Mouse (Mus musculus) hindbrain, embryonic 12.5 days (tissue): Measurements from ENCODE around the gene Scn1b. TPM values are rescaled to one million over a fixed set of nuclear protein-coding genes. Genes with fewer than 3 reads are reported as not detected.

Experiments used
- ATAC-seq: fragments of 200-750 bp; cut with Nextera tagmentation; 2 replicates; pipeline ENCODE4 v1.8.0; 2017; ENCODE audit warnings: moderate TSS enrichment; ENCODE audit not compliant: low FRiP score
- H3K27ac ChIP-seq: fragments of 300-500 bp; sonication (generic); 2 replicates; pipeline ENCODE4 v1.5.1; 2016; ENCODE audit warnings: mild to moderate bottlenecking
- H3K27me3 ChIP-seq: fragments of 300-500 bp; sonication (generic); 2 replicates; pipeline ENCODE4 v1.6.1; 2016; ENCODE audit warnings: mild to moderate bottlenecking
- H3K36me3 ChIP-seq: fragments of 300-500 bp; sonication (generic); 2 replicates; pipeline ENCODE4 v1.6.1; 2016; ENCODE audit warnings: mild to moderate bottlenecking
- H3K4me1 ChIP-seq: fragments of 300-500 bp; sonication (generic); 2 replicates; pipeline ENCODE4 v1.6.1; 2016
- H3K4me2 ChIP-seq: fragments of 300-500 bp; sonication (generic); replicated peaks from 2 replicates; pipeline ENCODE4 v1.6.1; 2016; ENCODE audit warnings: mild to moderate bottlenecking
- H3K4me3 ChIP-seq: fragments of 300-500 bp; sonication (generic); 2 replicates; pipeline ENCODE4 v1.5.1; 2016; ENCODE audit warnings: mild to moderate bottlenecking
- H3K9ac ChIP-seq: fragments of 300-500 bp; sonication (generic); 2 replicates; pipeline ENCODE4 v1.6.1; 2016; ENCODE audit warnings: mild to moderate bottlenecking, moderate library complexity
- H3K9me3 ChIP-seq: fragments of 300-500 bp; sonication (generic); replicated peaks from 2 replicates; pipeline ENCODE4 v1.6.1; 2016; ENCODE audit warnings: mild to moderate bottlenecking
- WGBS: fragments of 180-500 bp; shearing (Covaris S2); methylation state at CpG from one replicate; pipeline ENCODE4 v1.1.7; 2016; 5-methylcytosine and 5-hydroxymethylcytosine counted together
- polyA plus RNA-seq: library from polyadenylated mRNA; unstranded; fragments of >200 nt; fragmentation: Nextera tagmentation; extraction: Ambion mirVana; gene quantifications from 2 replicates; pipeline ENCODE4 v1.2.1, GENCODE M21; 2016

The Scn1b gene
- polyA plus RNA-seq, 1 experiment from 2014 or later, result 2.7 TPM

DNA sequence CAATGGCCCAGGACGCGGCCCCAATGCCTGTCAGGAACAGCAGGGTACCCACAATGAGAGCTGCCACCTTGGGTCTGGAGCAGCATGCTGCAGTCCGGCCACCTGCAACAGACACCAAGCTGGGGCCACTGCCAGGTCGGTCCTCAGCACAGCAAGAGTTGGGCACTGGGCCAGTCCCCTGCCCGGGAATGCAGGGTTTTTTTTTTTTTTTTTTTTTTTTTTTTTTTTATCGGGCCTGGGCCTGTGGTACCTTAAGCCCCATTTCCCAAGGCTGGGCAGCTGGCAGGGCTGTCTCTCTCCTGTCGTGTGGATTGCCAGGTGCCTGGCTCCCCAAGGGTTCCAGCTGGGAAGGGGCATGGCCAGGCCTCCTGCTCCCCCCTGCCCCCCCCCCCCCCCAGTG is 17.7 kb downstream of the Scn1b start:
- Histone ChIP-seq H3K36me3 (no peaks in the 10 kb centered on the region), H3K9me3 (no peaks in the 10 kb centered on the region), H3K4me3 (no peak overlapping the region), H3K27me3 (no peaks in the 10 kb centered on the region), H3K9ac (no peak overlapping the region), H3K27ac (no peak overlapping the region), H3K4me1 (peaks cover 2% of the 10 kb centered on the region; the same call in 1 of the 2 replicates), H3K4me2 (no peak overlapping the region)
- WGBS, result 44% methylated on average over 6 of the region's 7 CpGs
- no peak for ATAC-seq

DNA sequence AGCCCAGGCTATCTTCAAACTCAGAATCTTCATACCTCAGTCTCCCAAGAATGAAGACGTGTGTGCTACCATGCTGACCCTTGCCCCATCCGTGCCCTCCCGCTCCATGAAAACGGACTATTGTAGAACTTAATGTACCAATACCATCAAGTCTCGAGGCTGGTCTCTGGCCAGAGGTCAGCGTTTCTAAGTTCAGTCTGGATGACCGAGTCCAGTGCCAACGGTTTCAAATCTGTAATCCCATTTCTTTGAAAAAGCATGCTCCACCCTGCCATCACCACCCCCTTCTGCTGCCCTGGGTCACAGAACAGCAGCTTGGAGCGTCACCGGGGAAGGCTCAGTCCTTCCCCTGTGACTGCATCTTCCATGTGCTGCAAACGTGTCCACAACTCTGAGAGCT is 19.0 kb downstream of the Scn1b start:
- H3K27ac ChIP-seq, result no peak overlapping the region
- WGBS, result 88% methylated on average over 11 of the region's 11 CpGs
- H3K4me1 ChIP-seq, result peaks cover 2% of the 10 kb centered on the region; the same call in 1 of the 2 replicates
- H3K4me3 ChIP-seq, result no peak overlapping the region
- no peaks in the 10 kb centered on the region; the same call in 1 of the 2 replicates for H3K27me3 ChIP-seq
- no peaks in the 10 kb centered on the region for H3K36me3 ChIP-seq
- no peak overlapping the region for H3K9ac ChIP-seq
- no peak for ATAC-seq
- no peaks in the 10 kb centered on the region for H3K9me3 ChIP-seq
- no peak overlapping the region for H3K4me2 ChIP-seq

DNA sequence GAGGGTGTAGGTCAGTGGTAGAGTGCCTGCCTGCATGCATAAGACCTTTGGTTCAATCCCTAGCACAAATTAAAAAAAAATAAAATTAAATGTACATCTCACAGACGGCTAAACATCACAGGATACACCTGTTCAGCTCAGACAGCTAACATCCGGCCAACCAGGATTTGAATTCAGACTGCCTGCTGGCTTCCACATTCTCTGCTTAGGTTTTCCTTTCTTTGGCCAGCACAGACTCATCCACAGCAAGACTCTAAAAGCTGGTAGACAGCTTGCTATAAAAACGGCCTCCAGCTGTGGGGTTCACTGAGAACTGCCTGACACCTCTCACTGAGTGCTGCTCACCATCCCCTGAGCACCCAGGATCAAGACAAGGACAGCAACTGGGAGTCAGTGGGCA is 20.6 kb downstream of the Scn1b start:
- H3K27me3 ChIP-seq, result no peaks in the 10 kb centered on the region; the same call in 1 of the 2 replicates
- no peak overlapping the region for H3K4me2 ChIP-seq
- no peaks in the 10 kb centered on the region for H3K36me3 ChIP-seq
- no peaks in the 10 kb centered on the region for H3K9me3 ChIP-seq
- H3K4me1 ChIP-seq, result no peaks in the 10 kb centered on the region
- no peak overlapping the region for H3K27ac ChIP-seq
- ATAC-seq, result no peak
- WGBS, result 68% methylated on average over 3 of the region's 3 CpGs
- no peak overlapping the region for H3K4me3 ChIP-seq
- no peak overlapping the region for H3K9ac ChIP-seq

DNA sequence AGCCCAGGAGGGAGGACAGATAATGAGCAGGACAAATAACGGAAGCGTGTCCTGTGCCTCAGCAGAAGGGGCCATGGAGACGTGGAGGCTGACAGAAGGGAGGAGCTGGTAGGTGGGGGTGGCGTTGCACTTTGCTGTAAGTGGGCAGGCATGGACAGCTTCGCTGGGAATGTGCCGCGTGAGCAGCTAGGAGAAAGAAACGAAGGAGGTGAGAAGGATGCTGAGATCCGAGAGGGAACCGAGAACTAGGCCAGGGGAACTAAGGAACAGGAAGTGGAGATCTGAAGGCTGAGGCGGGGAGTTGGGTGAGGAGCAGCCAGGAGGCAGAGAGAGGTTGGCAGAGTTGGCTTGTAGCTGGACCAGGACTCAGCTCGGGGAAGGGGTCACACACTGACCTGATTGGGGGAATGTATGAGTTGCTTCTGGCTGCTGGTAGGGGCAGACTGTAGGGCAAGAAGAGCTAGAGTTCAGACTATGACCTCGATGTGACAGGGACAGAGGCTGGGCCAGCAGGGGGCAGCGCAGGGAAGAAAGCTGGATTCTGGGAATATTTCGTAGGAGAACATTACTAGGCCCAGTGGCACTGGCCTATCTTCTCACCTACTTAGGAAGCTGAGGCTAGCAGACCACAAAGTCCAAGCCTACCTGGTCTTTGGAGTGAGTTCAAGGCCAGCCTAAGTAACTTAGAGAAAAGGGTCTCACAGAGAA is 21.6 kb downstream of the Scn1b start:
- WGBS, result 64% methylated on average over 15 of the region's 15 CpGs
- Histone ChIP-seq H3K27me3 (no peaks in the 10 kb centered on the region; the same call in 1 of the 2 replicates), H3K9me3 (no peaks in the 10 kb centered on the region), H3K36me3 (no peaks in the 10 kb centered on the region), H3K9ac (no peak overlapping the region), H3K4me1 (no peaks in the 10 kb centered on the region), H3K4me2 (no peak overlapping the region), H3K27ac (no peak overlapping the region), H3K4me3 (no peak overlapping the region)
- no peak for ATAC-seq

DNA sequence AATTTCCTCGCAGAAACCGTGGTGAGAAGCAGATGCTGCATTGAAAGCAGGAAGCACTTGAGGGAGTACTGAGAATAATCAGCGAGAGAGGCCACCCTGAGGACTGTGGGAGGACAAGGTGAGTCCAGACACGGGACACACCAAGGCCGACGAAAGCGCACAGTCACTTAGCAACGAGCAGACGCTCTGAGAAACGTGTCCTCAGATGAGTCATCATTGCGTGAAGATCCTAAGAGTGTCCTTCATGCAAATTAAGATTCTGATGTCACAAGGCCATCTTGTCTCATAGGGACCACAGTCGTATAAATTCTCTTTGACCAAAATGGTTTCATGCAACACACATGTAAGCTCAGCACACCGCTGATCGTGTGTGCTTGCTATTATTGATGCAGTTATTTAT is 26.0 kb downstream of the Scn1b start:
- Histone ChIP-seq H3K9me3 (no peaks in the 10 kb centered on the region), H3K9ac (no peak overlapping the region), H3K36me3 (no peaks in the 10 kb centered on the region), H3K4me2 (no peak overlapping the region), H3K4me3 (no peak overlapping the region), H3K27ac (no peak overlapping the region), H3K4me1 (peaks cover 6% of the 10 kb centered on the region), H3K27me3 (no peaks in the 10 kb centered on the region; the same call in 1 of the 2 replicates)
- WGBS, result 88% methylated on average over 14 of the region's 14 CpGs
- no peak for ATAC-seq

DNA sequence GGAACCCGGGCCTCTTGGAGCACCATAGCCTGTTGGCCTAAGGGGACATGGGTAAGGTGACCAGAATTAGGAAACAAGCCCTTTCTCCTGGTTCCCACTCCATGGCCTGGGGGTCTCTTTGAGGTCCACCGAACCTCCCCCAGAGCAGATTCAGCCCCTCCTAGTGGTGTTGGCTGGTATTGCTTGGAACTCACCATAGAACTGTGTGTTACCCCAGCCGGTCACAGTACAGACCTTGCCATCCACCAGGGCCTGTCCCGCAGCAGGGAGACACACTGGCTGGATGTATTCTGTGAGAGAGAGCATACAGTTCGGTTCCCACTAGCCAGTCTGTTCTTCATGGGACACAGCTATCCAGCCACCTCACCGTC is 27.2 kb downstream of the Scn1b start:
- H3K4me2 ChIP-seq, result no peak overlapping the region
- H3K27me3 ChIP-seq, result no peaks in the 10 kb centered on the region; the same call in 1 of the 2 replicates
- H3K4me3 ChIP-seq, result no peak overlapping the region
- 85% methylated on average over 6 of the region's 6 CpGs for WGBS
- ATAC-seq, result no peak
- H3K9me3 ChIP-seq, result no peaks in the 10 kb centered on the region
- no peaks in the 10 kb centered on the region for H3K36me3 ChIP-seq
- H3K27ac ChIP-seq, result no peak overlapping the region
- H3K4me1 ChIP-seq, result peaks cover 6% of the 10 kb centered on the region
- no peak overlapping the region for H3K9ac ChIP-seq

DNA sequence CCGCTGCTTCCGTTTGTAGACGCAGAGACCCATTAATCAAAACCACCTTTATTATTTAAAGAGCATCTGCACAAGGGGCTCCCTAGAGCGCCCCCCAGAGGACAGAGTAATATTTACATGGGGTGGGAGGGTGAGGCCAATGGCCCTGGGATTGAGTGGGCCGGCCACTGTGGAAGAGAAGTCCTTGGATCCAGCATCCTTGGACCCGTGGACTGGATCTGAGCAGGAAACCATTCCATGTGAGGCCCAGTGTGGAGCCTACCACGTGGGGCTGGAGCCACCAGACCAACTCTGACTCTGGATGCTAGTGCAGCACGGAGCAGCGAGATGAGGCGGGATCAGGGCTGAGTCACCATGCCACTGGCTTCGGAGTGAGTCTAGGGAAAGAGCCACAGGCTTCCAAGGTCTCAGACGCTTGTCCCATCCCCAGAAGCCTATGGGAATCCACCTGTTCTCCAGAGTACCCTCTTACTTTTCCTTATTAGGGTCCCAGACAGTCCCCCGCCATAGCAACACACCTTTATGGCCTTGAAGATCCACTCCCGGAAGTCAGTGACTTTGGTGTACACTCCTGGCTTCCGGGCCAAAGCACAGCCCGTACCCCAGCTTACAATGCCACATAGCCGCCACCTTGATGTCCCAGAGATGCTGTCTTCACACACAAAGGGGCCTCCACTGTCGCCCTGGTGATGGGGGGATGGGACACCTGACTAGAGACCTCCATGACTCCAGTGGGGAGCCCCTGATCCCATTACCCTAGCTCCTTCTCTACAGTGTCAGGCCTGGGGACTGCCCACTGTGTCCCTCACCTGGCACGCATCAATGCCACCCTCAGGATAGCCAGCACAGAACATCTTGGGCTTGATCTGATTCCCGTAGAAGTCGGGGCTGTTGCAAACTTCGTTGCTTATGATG is 27.8 kb downstream of the Scn1b start:
- Histone ChIP-seq H3K4me2 (no peak overlapping the region), H3K9me3 (no peaks in the 10 kb centered on the region), H3K27ac (no peak overlapping the region), H3K36me3 (no peaks in the 10 kb centered on the region), H3K4me3 (no peak overlapping the region), H3K4me1 (peaks cover 6% of the 10 kb centered on the region), H3K9ac (no peak overlapping the region), H3K27me3 (no peaks in the 10 kb centered on the region; the same call in 1 of the 2 replicates)
- no peak for ATAC-seq
- WGBS, result 79% methylated on average over 22 of the region's 22 CpGs

DNA sequence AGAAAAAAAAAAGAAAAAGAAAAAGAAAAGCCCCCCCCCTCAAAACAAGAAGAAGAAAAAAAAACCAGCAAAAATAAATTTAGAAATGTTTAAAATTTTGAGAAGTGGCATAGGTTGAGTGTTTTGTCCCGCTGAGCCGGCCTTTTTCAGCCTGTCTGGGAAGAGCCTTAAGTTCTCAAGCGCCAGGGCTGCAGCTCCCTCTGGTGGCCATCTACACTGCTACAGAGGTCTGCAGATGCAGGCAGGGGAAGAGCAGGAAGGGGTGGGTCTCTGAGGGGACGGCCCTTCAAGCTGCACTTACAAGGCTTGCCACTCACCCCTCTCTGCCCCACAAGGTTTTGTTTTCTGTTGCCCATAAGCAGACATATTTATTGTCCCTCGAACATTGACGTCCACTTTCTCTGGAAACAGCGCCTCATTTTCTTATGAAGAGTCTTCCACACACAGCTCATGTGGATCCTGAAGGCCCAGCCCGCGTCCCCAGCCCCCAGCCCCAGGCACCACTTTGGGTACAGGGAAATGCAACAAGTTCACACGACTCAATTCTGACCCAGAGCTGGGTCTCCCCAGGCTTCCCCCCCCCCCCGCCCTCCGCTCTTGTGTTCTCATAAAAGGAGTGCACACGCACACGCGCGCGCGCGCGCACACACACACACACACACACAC is 29.1 kb downstream of the Scn1b start:
- WGBS, result 40% methylated on average over 18 of the region's 20 CpGs
- Histone ChIP-seq H3K27ac (no peak overlapping the region), H3K36me3 (no peaks in the 10 kb centered on the region), H3K4me2 (peak overlapping the region; percentile 40), H3K27me3 (no peaks in the 10 kb centered on the region), H3K9ac (peak overlapping the region; percentile 32; the same call in 1 of the 2 replicates), H3K9me3 (no peaks in the 10 kb centered on the region), H3K4me3 (peak overlapping the region; percentile 8; the same call in 1 of the 2 replicates), H3K4me1 (peaks cover 6% of the 10 kb centered on the region)
- ATAC-seq, result peak; percentile 85

DNA sequence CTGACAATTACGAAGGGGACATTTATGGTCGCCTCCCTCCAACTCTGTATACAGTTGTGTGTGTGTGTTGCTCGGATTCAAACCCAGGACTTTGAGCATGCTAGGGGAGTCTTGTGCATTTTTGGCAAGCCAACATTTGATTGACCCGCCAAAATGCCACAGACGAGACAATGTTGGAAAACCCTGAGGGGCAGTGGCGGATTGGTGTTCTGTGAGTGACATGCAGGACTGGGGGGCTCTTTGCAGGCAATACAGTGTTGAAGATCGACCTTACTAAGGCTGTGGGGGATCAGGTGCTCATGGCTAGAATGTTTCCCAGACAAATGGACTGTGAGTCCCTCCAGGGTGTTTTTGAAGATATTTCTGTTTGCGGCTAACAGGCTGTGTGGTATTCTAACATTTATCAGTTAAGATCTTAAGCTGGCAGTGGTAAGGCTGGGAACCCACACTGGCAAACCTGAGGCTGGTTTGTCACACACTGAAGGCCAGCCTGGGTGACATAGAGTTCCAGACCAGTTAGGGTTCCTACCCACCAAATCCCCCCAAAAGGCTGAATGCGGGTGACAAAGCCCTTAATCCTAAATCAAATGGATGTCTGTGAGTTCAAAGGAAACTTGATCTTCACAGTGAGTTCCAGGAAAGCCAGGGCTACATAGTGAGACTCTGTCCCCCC is 29.8 kb downstream of the Scn1b start:
- no peak overlapping the region for H3K9ac ChIP-seq
- H3K4me2 ChIP-seq, result no peak overlapping the region
- ATAC-seq, result no peak
- H3K4me3 ChIP-seq, result no peak overlapping the region
- H3K4me1 ChIP-seq, result peaks cover 6% of the 10 kb centered on the region
- H3K36me3 ChIP-seq, result no peaks in the 10 kb centered on the region
- no peaks in the 10 kb centered on the region for H3K9me3 ChIP-seq
- H3K27me3 ChIP-seq, result no peaks in the 10 kb centered on the region
- no peak overlapping the region for H3K27ac ChIP-seq
- 75% methylated on average over 9 of the region's 9 CpGs for WGBS

DNA sequence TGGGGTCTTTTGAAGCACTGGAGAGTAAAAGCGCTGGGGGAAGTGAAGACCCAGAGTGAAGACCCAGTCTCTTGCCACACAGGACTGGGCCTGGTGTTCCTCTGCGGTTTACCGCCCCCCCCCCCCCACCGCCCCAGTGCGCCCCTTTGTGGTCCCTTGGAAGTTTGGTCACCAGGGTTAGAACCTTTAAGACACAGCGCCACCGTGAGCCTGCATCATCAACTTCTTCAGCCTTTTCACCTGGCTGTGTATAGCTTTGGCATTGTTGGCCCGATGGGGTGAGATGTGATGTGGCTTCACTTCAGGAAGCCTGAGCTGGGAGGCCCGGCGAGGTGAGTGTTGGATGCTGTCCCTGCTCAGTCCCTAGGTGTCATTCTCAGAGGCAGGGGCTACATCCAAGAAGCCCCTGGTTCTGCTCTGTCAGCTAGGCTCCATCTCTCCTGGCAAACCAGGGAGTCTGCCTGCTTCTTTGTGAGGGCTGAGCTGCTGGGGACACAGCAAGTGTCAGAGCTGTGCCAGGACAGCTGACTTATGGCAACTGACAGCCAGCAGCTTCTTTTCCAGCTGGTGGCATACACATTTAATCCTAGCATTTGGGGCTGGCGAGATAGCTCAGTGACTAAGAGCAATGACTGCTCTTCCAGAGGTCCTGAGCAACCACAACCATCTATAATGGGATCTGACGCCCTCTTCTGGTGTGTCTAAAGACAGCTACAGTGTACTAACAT is 31.9 kb downstream of the Scn1b start:
- Histone ChIP-seq H3K27me3 (no peaks in the 10 kb centered on the region), H3K4me1 (peaks cover 6% of the 10 kb centered on the region), H3K9me3 (no peaks in the 10 kb centered on the region), H3K4me2 (no peak overlapping the region), H3K9ac (no peak overlapping the region), H3K4me3 (no peak overlapping the region), H3K27ac (no peak overlapping the region), H3K36me3 (no peaks in the 10 kb centered on the region)
- WGBS, result 33% methylated on average over 10 of the region's 12 CpGs
- no peak for ATAC-seq

DNA sequence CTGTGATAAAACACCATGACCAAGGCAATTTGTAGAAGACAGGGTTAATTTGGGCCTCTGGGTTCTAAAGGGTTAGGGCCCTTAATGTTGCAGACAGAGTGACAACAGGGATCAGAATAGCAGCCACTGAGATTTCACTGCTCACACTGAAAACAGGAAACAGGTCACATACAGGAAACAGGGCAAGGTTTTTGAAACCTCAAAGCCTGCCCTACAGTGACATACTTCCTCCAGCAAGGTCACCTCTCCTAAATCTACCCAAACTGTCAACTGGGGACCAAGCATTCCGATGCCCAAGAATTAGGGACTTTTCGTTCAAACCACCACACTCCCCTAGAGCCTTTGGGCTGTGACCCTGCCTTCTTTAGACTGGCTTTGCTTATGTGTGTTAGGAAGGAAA is 37.1 kb downstream of the Scn1b start:
- WGBS, result 90% methylated on average over 2 of the region's 2 CpGs
- no peak overlapping the region for H3K4me2 ChIP-seq
- no peaks in the 10 kb centered on the region for H3K27me3 ChIP-seq
- no peak overlapping the region for H3K9ac ChIP-seq
- H3K36me3 ChIP-seq, result no peaks in the 10 kb centered on the region
- ATAC-seq, result no peak
- no peak overlapping the region for H3K27ac ChIP-seq
- H3K4me3 ChIP-seq, result no peak overlapping the region
- peaks cover 5% of the 10 kb centered on the region; the same call in 1 of the 2 replicates for H3K9me3 ChIP-seq
- peaks cover 5% of the 10 kb centered on the region for H3K4me1 ChIP-seq
